Mouse (Mus musculus): ENCODE measurements around the gene Nacc1. TPM values are rescaled to one million over a fixed set of nuclear protein-coding genes. Genes with fewer than 3 reads are reported as not detected.

Gene Nacc1
- polyA plus RNA-seq (2016; fragmentation: Nextera tagmentation; extraction: Ambion mirVana), result 20.9 and 21.3 TPM in 2 replicates

DNA sequence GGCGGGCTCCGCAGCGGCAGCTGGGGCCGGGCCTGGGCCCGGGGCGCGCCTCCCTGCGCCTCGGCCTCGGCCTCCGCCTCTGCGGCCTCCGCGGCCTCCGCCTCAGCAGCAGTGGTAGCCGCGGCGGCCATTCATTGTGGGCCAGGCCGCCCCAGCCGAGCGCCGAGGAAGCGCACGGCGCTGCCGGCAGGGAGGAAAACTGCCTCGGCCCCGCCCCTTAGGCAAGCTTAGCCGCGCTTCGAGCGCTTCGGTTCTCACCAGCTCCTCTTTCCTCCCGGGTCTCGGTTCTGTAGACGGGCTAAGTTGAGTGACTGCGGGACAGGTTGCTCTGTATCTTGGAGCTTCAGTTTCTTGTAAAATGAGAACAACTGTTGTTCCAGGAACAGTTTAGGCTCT, at the start of gene Nacc1:
Gene Nacc1 (minus strand): TSS at position 158 of the 396 bp plus-strand sequence.
- H3K9ac ChIP-seq, result peak within 1 kb of the TSS; percentile 100
- peak within 1 kb of the TSS; percentile 100 for H3K4me3 ChIP-seq
- H3K4me2 ChIP-seq (replicated peaks), result peak within 1 kb of the TSS; percentile 98
- H3K9me3 ChIP-seq (replicated peaks), result no peaks in the 10 kb centered on the region
- ATAC-seq (ENCODE audit: low FRiP score), result peak; percentile 71
- peak within 1 kb of the TSS; percentile 95 for H3K27ac ChIP-seq
- peaks cover 49% of the 10 kb centered on the region for H3K4me1 ChIP-seq
- H3K36me3 ChIP-seq, result peaks cover 6% of the 10 kb centered on the region
- no peaks in the 10 kb centered on the region for H3K27me3 ChIP-seq
- under 1% methylated on average over 35 of the region's 37 CpGs for WGBS

DNA sequence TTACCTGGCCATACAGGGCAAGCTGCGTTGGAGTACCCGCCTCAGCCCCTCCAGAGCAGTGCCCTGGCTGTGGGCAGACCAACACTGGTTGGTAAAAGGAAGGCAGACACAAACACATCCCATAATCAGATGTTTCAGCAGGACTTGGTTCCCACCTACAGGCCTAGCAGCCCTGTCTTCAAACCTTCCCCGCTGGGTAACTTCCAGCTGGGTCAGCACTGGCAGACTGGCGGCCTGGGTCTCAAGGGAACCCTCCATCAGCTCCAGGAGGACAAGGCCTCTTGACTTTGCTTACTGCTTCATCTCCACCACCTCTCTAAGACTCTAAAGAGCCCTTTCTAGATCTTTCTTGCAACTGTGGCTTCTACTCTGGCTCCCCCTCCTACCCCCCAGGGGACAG, 48.9 kb upstream of the Nacc1 start:
- H3K9ac ChIP-seq, result no peak overlapping the region
- WGBS, result 73% methylated on average over 4 of the region's 4 CpGs
- H3K4me1 ChIP-seq, result peaks cover 65% of the 10 kb centered on the region

DNA sequence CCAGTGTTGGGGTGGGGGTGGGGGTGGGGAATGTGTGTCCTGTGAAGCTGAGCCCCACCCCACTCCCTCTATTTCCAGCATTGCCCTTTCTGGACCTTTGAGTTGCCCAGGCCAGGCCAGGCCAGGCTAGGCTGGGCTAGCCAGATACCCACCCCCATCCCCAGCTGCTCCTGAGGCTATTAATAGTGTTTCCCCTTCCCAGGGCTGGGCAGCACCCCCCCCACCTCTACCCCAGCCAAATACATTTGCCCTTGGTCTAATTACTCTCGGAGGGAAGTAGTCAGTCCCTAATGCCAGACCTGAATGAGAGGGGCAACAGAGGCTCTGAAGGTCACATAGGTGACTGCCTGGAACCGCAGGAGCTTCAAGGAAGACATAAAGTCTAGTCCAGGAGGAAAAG, 47.9 kb upstream of the Nacc1 start:
- no peak for ATAC-seq (ENCODE audit: low FRiP score)
- Histone ChIP-seq H3K9me3 (replicated peaks) (no peaks in the 10 kb centered on the region), H3K4me3 (no peak overlapping the region), H3K27ac (no peak overlapping the region), H3K4me1 (peaks cover 65% of the 10 kb centered on the region), H3K4me2 (replicated peaks) (no peak overlapping the region), H3K27me3 (peaks cover 88% of the 10 kb centered on the region), H3K9ac (no peak overlapping the region), H3K36me3 (no peaks in the 10 kb centered on the region)
- 50% methylated on average over 2 of the region's 2 CpGs for WGBS

More for the DNA sequence above, 48.9 kb upstream of the Nacc1 start:
- no peak overlapping the region for H3K27ac ChIP-seq
- H3K4me2 ChIP-seq (replicated peaks), result no peak overlapping the region
- no peaks in the 10 kb centered on the region for H3K9me3 ChIP-seq (replicated peaks)
- peaks cover 97% of the 10 kb centered on the region for H3K27me3 ChIP-seq
- H3K4me3 ChIP-seq, result no peak overlapping the region
- no peaks in the 10 kb centered on the region for H3K36me3 ChIP-seq
- ATAC-seq (ENCODE audit: low FRiP score), result no peak

DNA sequence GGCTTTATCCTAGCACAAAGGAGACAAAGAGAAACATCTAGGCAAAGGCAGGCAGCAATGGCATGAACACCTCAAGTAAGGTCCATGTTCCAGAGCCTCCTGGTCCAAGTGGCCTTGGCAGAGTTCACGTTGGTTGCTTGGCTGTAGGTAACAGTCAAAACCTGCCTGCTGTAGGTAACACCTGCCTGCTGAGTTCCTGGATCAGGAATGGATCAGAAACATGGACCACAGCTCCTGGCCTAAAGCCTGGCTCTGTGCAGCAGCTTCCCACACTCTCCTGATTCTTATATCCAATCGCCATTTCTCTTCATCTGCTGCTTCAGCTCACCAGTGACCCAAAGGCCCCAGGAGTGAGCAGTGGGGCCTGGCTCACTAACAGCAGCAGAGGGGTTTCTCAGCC, 47.0 kb upstream of the Nacc1 start:
- no peaks in the 10 kb centered on the region for H3K36me3 ChIP-seq
- peaks cover 79% of the 10 kb centered on the region for H3K27me3 ChIP-seq
- H3K9ac ChIP-seq, result no peak overlapping the region
- 87% methylated on average over 2 of the region's 2 CpGs for WGBS
- no peaks in the 10 kb centered on the region for H3K9me3 ChIP-seq (replicated peaks)
- ATAC-seq (ENCODE audit: low FRiP score), result no peak
- H3K4me1 ChIP-seq, result peaks cover 62% of the 10 kb centered on the region
- H3K27ac ChIP-seq, result no peak overlapping the region
- no peak overlapping the region for H3K4me2 ChIP-seq (replicated peaks)
- H3K4me3 ChIP-seq, result no peak overlapping the region

DNA sequence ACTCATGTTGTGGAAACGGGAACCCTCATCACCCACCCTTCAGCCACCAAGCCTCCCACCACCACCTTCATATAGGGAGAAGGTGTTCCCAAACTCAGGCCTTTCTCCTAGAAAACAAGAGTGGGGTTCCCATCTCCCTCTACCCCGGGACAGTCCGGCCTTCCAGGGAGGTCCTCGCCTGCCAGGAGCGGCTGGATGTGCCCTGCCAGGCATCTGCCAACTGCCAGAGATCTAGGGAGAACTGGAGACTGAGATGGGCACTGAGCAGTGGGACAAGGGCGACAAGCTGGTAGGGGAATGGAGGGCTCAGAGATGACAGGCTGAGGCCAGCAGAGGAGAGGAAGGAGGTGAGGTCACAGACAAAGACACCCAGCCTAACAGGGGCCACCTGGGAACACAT, 46.3 kb upstream of the Nacc1 start:
- H3K27me3 ChIP-seq, result peaks cover 71% of the 10 kb centered on the region
- H3K27ac ChIP-seq, result peak overlapping the region; percentile 87; the same call in 1 of the 2 replicates
- WGBS, result 84% methylated on average over 6 of the region's 6 CpGs
- peaks cover 55% of the 10 kb centered on the region for H3K4me1 ChIP-seq
- H3K4me3 ChIP-seq, result no peak overlapping the region
- H3K36me3 ChIP-seq, result no peaks in the 10 kb centered on the region
- no peaks in the 10 kb centered on the region for H3K9me3 ChIP-seq (replicated peaks)
- ATAC-seq (ENCODE audit: low FRiP score), result no peak
- no peak overlapping the region for H3K4me2 ChIP-seq (replicated peaks)
- no peak overlapping the region for H3K9ac ChIP-seq

DNA sequence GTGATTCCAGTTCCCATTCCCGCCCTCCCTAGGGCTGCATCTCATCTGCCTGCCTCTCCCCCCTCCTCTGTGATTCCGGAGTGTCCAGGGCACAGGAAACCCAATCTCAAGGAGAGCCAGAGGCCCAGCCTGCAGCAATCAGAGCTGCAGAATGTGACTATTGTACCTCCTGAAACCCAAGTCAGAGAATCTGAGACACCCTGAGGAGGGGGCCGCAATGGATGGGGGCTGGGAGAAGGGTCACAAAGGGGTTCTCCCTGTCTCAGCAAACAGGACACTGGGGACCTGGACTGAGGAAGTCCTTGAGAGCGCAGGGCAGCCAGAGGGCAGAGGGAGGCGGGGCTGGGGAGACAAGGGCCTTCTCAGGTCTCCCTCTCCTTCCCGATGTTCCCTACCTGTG, 45.3 kb upstream of the Nacc1 start:
- 54% methylated on average over 6 of the region's 6 CpGs for WGBS
- Histone ChIP-seq H3K4me2 (replicated peaks) (no peak overlapping the region), H3K9me3 (replicated peaks) (no peaks in the 10 kb centered on the region), H3K4me3 (no peak overlapping the region), H3K4me1 (peaks cover 54% of the 10 kb centered on the region), H3K9ac (no peak overlapping the region), H3K27ac (peak overlapping the region; percentile 87), H3K27me3 (peaks cover 62% of the 10 kb centered on the region), H3K36me3 (no peaks in the 10 kb centered on the region)
- no peak for ATAC-seq (ENCODE audit: low FRiP score)

DNA sequence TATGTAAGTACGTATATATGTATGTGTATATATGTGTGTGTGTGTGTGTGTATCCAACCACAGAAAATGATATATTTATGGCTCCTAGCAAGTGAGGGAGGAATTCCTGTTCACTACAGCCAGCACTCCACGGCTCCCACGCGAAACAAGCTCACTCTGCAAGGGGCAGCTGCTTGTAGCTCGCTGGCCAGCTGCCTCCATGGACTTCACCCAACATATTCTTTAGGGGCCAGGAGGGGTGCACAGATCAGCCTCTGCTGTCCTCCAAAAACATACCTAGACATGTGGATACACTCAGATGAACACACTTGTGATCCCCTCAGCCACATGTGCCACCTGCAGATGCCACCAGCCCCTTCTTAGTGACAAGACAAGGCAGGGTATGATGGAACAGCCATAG, 44.9 kb upstream of the Nacc1 start:
- Histone ChIP-seq H3K4me3 (no peak overlapping the region), H3K9ac (no peak overlapping the region), H3K27me3 (peaks cover 57% of the 10 kb centered on the region), H3K36me3 (no peaks in the 10 kb centered on the region), H3K9me3 (replicated peaks) (no peaks in the 10 kb centered on the region), H3K4me2 (replicated peaks) (no peak overlapping the region), H3K4me1 (peaks cover 51% of the 10 kb centered on the region), H3K27ac (peak overlapping the region; percentile 87; the same call in 1 of the 2 replicates)
- WGBS, result 66% methylated on average over 5 of the region's 5 CpGs
- no peak for ATAC-seq (ENCODE audit: low FRiP score)

DNA sequence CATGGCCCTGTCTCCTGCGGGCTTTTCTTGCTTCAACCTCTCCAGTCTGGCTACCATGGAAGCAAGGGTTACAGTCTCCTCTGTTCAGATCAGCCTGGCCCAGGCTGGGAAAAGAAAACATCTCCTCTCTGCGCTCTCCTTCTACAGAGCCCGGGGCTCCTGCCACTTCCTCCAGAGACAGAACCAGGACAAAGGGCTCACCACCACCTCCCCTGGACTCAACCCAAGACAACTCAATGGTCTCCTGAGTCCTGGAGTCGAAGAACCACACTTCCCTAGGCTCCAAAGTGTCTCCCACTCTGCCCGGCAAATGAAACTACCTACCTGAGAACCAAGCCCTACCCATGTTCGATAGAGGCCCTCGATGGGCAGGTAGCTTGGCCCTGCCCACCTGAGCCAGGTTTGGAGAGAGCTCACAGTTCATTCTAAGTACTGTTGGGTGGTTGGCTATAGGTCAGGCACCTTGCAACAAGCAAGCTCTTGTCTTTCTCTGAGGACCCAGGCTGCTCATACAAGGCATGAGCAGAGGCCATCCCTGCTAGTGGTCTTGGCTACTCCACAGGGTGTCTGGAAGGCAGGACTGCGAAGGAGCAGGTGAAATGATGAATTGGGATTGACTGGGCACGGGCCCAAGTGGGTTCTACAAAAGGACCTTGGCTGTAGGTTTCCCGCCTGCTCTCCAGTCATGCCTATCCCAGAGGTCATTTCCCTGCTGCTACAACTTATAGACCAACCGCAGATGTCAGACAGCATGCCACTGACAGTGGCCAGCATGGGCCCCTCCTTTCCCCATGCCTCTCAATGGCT, 43.9 kb upstream of the Nacc1 start:
- no peaks in the 10 kb centered on the region for H3K9me3 ChIP-seq (replicated peaks)
- no peak overlapping the region for H3K4me2 ChIP-seq (replicated peaks)
- 62% methylated on average over 11 of the region's 11 CpGs for WGBS
- no peak overlapping the region for H3K4me3 ChIP-seq
- 0 out of 2 replicates have a peak overlapping the region, but pooled peaks have one; percentile 20 for H3K9ac ChIP-seq
- H3K4me1 ChIP-seq, result peaks cover 51% of the 10 kb centered on the region
- H3K36me3 ChIP-seq, result no peaks in the 10 kb centered on the region
- ATAC-seq (ENCODE audit: low FRiP score), result no peak
- peaks cover 49% of the 10 kb centered on the region for H3K27me3 ChIP-seq
- H3K27ac ChIP-seq, result peak overlapping the region; percentile 87

DNA sequence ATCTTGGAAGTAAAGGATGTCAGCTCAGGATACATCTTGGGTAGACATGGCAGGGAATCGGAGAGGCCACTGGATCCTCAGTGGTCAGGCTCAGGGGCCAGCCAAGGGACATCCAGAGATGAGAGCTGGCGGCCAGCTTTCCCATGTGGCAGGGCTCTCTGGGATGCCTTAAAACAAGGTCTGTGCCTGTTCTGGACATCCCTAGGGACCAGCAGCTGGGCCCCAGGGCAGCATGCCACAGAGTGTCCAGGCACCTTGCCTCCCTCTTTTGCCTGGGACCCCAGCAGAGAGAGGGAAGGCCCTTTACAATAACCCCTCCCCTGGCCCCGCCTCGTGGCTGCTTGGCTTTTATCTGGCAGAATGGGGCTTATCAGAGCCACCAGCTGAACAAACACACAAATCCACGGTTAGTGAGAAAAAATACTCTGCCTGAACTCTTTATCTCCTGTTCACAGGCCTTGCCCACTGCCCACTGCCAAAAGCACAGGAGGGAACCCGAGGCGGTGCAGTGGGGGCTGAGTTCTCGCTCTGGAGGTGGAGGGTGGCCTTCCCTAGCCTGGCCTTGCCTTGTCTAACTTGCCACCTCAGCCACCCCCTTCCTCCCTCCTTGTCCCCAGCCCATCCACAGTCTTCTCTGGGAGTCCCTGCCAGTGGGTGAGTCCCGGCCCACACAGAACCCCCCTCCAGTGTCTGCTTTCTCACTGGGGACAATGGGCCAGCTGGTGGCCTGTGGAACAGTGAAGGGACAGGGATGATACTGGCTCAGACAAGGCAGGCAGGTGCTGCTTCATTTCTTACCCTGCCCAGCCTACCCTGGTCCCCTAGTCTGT, 43.1 kb upstream of the Nacc1 start:
- Histone ChIP-seq H3K27ac (peak overlapping the region; percentile 87), H3K4me1 (peaks cover 53% of the 10 kb centered on the region), H3K4me2 (replicated peaks) (no peak overlapping the region), H3K9ac (0 out of 2 replicates have a peak overlapping the region, but pooled peaks have one; percentile 20), H3K36me3 (no peaks in the 10 kb centered on the region), H3K4me3 (no peak overlapping the region), H3K9me3 (replicated peaks) (no peaks in the 10 kb centered on the region), H3K27me3 (peaks cover 44% of the 10 kb centered on the region)
- peak; percentile 36; the same call in 1 of the 2 replicates for ATAC-seq (ENCODE audit: low FRiP score)
- 39% methylated on average over 9 of the region's 9 CpGs for WGBS

DNA sequence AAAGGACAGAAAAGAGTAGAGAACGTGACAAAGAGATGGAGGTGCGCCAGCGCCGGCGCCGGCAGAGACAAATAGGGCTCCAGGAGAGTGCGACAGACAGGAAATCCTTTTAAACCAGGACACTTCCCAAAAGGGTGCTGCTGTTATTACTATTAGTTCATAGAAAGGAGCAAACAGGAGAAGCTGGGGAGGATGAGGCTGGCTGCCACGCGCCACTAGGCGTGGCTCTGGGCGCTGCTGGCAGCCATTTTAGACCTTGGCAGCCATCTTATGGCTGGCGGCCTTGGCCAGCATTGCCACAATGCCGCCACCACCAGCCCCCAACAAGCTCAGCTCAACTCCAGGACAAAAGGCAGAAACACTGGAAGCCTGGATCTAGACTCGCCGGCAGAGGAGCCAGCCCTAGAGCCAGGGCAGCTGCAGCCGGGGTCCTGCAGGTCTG, 42.3 kb upstream of the Nacc1 start:
- H3K4me2 ChIP-seq (replicated peaks), result no peak overlapping the region
- H3K9ac ChIP-seq, result no peak overlapping the region
- no peak for ATAC-seq (ENCODE audit: low FRiP score)
- 93% methylated on average over 16 of the region's 16 CpGs for WGBS
- no peaks in the 10 kb centered on the region for H3K9me3 ChIP-seq (replicated peaks)
- peaks cover 37% of the 10 kb centered on the region for H3K27me3 ChIP-seq
- H3K36me3 ChIP-seq, result no peaks in the 10 kb centered on the region
- peak overlapping the region; percentile 87 for H3K27ac ChIP-seq
- peaks cover 61% of the 10 kb centered on the region for H3K4me1 ChIP-seq
- H3K4me3 ChIP-seq, result no peak overlapping the region

DNA sequence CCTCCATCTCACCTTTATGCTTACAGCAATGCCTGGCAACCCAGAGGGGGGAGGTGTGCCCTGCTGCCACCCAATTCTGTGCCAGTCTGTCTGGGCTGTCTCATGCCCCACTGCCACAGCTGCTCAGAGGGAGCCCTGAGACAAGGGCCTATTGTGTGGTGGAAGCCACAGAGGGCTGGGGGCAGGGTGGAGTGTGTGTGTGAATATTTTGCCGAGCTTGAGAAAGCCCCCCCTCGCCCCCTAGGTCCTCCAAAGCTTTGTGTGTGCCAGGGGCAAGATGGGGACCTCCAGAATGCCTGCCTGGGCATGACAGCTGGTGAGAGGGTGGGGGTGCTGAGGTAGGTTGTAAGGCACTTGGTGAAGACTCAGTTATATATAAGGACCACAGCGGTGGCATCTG, 40.8 kb upstream of the Nacc1 start:
- WGBS, result 65% methylated on average over 3 of the region's 3 CpGs
- H3K9me3 ChIP-seq (replicated peaks), result no peaks in the 10 kb centered on the region
- no peak overlapping the region for H3K9ac ChIP-seq
- H3K4me3 ChIP-seq, result no peak overlapping the region
- H3K27ac ChIP-seq, result peak overlapping the region; percentile 58
- ATAC-seq (ENCODE audit: low FRiP score), result peak; percentile 80
- peaks cover 73% of the 10 kb centered on the region for H3K4me1 ChIP-seq
- H3K4me2 ChIP-seq (replicated peaks), result no peak overlapping the region
- H3K36me3 ChIP-seq, result no peaks in the 10 kb centered on the region
- peaks cover 33% of the 10 kb centered on the region; the same call in 1 of the 2 replicates for H3K27me3 ChIP-seq

DNA sequence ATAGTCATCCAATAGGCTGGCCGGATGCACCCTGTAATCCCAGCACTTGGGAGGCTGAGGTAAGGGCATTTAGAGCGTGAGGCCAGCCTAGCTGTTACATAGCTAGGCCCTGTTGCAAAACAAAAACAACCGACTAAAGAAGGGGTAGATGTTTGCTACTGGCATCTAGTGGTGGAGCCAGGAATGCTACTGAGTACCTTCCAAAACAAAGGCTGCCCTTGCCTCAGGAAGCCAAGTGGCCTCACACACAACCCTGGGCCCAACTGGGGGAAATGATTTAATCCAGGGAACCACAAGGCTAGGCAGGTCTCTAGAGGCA, 38.2 kb upstream of the Nacc1 start:
- H3K4me1 ChIP-seq, result peaks cover 69% of the 10 kb centered on the region
- H3K27ac ChIP-seq, result peak overlapping the region; percentile 49
- no peak overlapping the region for H3K4me2 ChIP-seq (replicated peaks)
- peaks cover 38% of the 10 kb centered on the region for H3K27me3 ChIP-seq
- ATAC-seq (ENCODE audit: low FRiP score), result no peak
- H3K9ac ChIP-seq, result no peak overlapping the region
- WGBS, result 20% methylated on average over 3 of the region's 3 CpGs
- H3K9me3 ChIP-seq (replicated peaks), result no peaks in the 10 kb centered on the region
- H3K4me3 ChIP-seq, result no peak overlapping the region
- H3K36me3 ChIP-seq, result no peaks in the 10 kb centered on the region; the same call in 1 of the 2 replicates
